Mouse (Mus musculus) ES-Bruce4 (cell line): ENCODE measurements around the gene Gm20379.

Experiments
- CTCF ChIP-seq: IDR thresholded peaks from one replicate; pipeline ENCODE4 v1.8.1; 2011; ENCODE audit warnings: low read depth, low read length
- POLR2A ChIP-seq: IDR thresholded peaks from one replicate; pipeline ENCODE4 v1.8.1; 2011; ENCODE audit warnings: low read length; ENCODE audit not compliant: insufficient read depth

DNA sequence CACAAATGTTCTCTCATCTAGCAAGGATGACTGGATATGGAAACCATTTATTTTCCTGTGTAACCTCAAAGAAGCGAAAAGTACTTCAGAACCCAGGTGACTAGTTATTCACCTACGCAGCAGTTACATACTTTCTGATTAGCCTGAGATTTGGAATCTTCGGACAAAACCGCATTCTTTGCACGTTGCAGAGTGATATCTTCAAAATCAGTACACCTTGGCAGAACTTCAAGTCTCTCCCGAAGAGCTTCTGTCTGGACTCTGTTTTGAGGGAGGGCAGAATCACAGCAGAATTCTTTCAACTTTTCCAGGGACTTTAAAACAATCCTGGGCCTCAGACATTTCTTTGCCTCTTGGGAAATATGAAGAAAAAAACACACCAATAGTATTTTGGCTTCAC, 45.3 kb downstream of the Gm20379 start:
- no peak for TF ChIP-seq CTCF
- no peak for TF ChIP-seq POLR2A
